Mouse (Mus musculus) hindbrain, embryonic 13.5 days (tissue): Measurements from ENCODE around the gene Fahd1. TPM values are rescaled to one million over a fixed set of nuclear protein-coding genes. Genes with fewer than 3 reads are reported as not detected.

Experiments used
- ATAC-seq: fragments of 200-750 bp; cut with Nextera tagmentation; 2 replicates; pipeline ENCODE4 v1.8.0; 2017; ENCODE audit warnings: moderate TSS enrichment; ENCODE audit not compliant: low FRiP score
- H3K27ac ChIP-seq: fragments of 300-500 bp; sonication (generic); 2 replicates; pipeline ENCODE4 v1.5.1; 2015; ENCODE audit warnings: inconsistent platforms, mild to moderate bottlenecking, moderate library complexity
- H3K27me3 ChIP-seq: fragments of 300-500 bp; sonication (generic); 2 replicates; pipeline ENCODE4 v1.6.1; 2015; ENCODE audit warnings: mild to moderate bottlenecking, inconsistent platforms
- H3K36me3 ChIP-seq: fragments of 300-500 bp; sonication (generic); 2 replicates; pipeline ENCODE4 v1.6.1; 2015; ENCODE audit warnings: mild to moderate bottlenecking, inconsistent platforms
- H3K4me1 ChIP-seq: fragments of 300-500 bp; sonication (generic); replicated peaks from 2 replicates; pipeline ENCODE4 v1.6.1; 2015; ENCODE audit warnings: inconsistent platforms
- H3K4me2 ChIP-seq: fragments of 300-500 bp; sonication (generic); 2 replicates; pipeline ENCODE4 v1.6.1; 2015; ENCODE audit warnings: inconsistent platforms, mild to moderate bottlenecking, moderate library complexity
- H3K4me3 ChIP-seq: fragments of 300-500 bp; sonication (generic); 2 replicates; pipeline ENCODE4 v1.5.1; 2015; ENCODE audit warnings: mild to moderate bottlenecking, inconsistent platforms
- H3K9ac ChIP-seq: fragments of 300-500 bp; sonication (generic); 2 replicates; pipeline ENCODE4 v1.6.1; 2015; ENCODE audit warnings: mild to moderate bottlenecking, inconsistent platforms
- H3K9me3 ChIP-seq: fragments of 300-500 bp; sonication (generic); 2 replicates; pipeline ENCODE4 v1.6.1; 2016; ENCODE audit warnings: inconsistent platforms
- WGBS: fragments of 180-500 bp; shearing (Covaris S2); methylation state at CpG from one replicate; pipeline ENCODE4 v1.1.7; 2015; 5-methylcytosine and 5-hydroxymethylcytosine counted together
- polyA plus RNA-seq: library from polyadenylated mRNA; unstranded; fragments of >200 nt; fragmentation: Nextera tagmentation; extraction: Ambion mirVana; gene quantifications from 2 replicates; pipeline ENCODE4 v1.2.1, GENCODE M21; 2015

The Fahd1 gene
- polyA plus RNA-seq, 1 experiment from 2014 or later, result 18.6 TPM

DNA sequence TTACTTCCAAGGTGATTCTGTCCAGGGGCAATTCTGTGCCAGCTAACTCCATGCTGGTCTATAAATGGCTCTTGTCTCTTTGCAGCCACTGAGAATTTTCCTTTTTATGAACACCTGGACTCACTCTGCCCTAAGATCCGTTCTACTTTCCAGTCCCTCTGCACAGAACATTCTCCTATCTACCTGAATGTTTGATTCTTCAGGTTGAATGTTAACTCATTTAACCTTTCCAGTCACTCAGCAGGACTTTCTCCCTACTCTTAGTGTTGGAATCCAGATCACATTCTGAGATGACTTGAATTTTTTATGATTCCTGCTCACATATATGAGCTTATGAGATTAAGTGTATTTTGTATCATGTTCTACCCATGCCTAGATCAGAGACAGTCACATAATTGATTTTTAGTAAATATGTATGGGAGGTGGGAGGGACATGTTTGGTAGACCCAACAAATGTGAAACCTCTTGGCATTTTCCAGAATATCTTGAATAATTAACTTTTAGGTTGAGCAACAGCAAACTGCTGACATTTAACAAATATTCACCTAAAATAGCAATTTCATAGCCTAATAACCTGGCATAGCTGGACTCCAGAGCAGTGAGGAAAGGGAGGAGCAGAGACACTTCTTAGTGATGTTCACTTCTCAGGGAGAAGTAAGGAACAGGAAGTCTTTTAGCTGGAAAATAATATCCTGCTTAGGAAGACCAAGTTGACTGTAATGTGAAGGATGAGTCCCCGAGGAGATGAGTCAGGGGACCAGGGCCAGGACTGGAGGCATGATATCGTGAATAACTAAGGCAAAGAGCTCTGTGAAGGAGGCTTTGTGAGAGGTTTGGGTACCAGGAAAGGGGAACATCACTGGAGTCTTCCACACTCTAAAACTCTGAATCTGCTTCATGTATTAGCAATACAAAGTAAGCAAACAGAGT lies 28.5 kb downstream of the Fahd1 start:
- no peaks in the 10 kb centered on the region for H3K36me3 ChIP-seq
- H3K4me3 ChIP-seq, result no peak overlapping the region
- no peak overlapping the region for H3K9ac ChIP-seq
- WGBS, result 51% methylated on average over 3 of the region's 3 CpGs
- H3K9me3 ChIP-seq, result no peaks in the 10 kb centered on the region
- no peak for ATAC-seq
- no peaks in the 10 kb centered on the region for H3K4me1 ChIP-seq
- H3K27me3 ChIP-seq, result peaks cover 22% of the 10 kb centered on the region; the same call in 1 of the 2 replicates
- no peak overlapping the region for H3K27ac ChIP-seq
- no peak overlapping the region for H3K4me2 ChIP-seq

DNA sequence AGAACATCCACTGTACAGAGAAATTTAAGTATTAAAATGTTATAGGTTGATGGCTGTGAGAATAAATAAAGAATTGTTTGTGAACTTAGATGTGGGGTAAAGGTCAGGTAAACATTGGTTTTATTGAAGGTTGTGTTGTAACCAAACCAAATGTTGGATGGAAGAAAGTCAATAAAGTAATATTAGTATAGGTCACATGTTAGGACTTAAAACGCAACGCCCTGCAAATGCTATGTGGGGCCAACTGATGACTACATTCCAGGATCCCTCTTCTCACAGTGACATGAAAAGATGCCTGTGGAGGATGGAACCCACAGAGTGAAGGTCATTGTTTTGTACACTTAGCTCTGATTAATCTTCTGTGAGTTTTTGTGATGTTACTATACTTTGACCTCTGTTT lies 30.7 kb downstream of the Fahd1 start:
- 64% methylated on average over 2 of the region's 2 CpGs for WGBS

DNA sequence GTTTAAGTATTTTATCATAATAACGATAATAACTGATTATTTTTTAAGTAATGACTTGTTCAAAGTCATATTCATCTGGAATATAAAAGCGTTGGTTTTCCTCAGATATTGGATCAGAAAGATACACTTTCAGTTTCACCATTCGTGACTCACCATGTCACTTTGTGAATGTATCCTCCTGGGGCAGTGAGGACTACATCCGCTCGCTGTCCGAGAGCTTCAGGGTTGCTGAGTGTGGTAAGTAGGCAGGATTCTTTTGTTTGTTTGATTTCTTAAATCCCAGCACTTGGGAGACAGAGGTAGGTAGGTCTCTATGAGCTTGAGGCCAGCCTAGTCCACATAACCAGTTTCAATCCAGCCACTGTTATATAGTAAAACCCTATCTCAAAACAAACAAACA lies 32.0 kb downstream of the Fahd1 start:
- H3K4me3 ChIP-seq, result no peak overlapping the region
- no peaks in the 10 kb centered on the region for H3K9me3 ChIP-seq
- no peaks in the 10 kb centered on the region for H3K4me1 ChIP-seq
- ATAC-seq, result no peak
- WGBS, result 62% methylated on average over 6 of the region's 6 CpGs
- H3K9ac ChIP-seq, result no peak overlapping the region
- H3K27ac ChIP-seq, result no peak overlapping the region
- no peaks in the 10 kb centered on the region for H3K36me3 ChIP-seq
- H3K27me3 ChIP-seq, result 0 out of 2 replicates have a peak, but pooled peaks cover 7% of the 10 kb centered on the region
- H3K4me2 ChIP-seq, result no peak overlapping the region

More for the DNA sequence above, 30.7 kb downstream of the Fahd1 start:
- no peak for ATAC-seq
- Histone ChIP-seq H3K9me3 (no peaks in the 10 kb centered on the region), H3K27me3 (peaks cover 10% of the 10 kb centered on the region; the same call in 1 of the 2 replicates), H3K4me1 (no peaks in the 10 kb centered on the region), H3K27ac (no peak overlapping the region), H3K4me3 (no peak overlapping the region), H3K9ac (no peak overlapping the region), H3K36me3 (no peaks in the 10 kb centered on the region), H3K4me2 (no peak overlapping the region)

DNA sequence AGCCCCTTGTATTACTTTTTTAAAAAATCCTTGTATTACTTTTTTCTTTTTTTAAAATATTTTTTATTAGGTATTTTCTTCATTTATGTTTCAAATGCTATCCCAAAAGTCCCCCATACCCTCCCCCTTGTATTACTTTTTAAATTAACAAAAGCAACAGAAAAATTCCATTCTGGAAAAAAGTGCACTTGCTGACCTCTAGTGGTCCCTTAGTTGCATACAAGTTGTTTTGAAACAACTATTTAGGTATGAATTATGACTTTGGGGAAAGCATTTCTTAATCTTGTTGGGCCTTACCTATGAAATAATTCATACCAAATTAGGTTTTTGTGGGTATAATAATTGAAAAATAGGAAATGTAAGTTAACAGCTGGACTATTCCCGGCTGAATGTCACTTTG lies 32.7 kb downstream of the Fahd1 start:
- WGBS, result 53% methylated on average over 1 of the region's 1 CpGs
- Histone ChIP-seq H3K4me3 (no peak overlapping the region), H3K4me1 (no peaks in the 10 kb centered on the region), H3K4me2 (no peak overlapping the region), H3K27ac (no peak overlapping the region), H3K9ac (no peak overlapping the region), H3K36me3 (no peaks in the 10 kb centered on the region), H3K27me3 (0 out of 2 replicates have a peak, but pooled peaks cover 7% of the 10 kb centered on the region), H3K9me3 (no peaks in the 10 kb centered on the region)
- no peak for ATAC-seq

DNA sequence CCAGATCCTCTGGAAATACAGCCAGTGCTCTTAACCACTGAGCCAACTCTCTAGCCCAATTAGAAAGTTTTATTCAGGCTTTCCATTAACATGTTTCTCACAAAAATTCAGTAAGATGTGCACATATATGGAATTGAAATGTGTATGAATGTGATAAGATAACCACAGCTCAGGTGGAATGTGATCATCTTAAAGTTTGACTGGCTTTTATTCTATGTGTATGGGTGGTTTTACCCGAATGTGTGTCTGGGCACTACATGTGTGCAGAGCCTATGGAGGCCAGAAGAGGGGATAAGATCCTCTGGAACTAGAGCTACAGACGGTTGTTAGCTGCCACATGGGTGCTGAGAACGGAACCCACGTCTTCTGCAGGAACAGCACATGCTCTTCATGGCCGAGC lies 34.9 kb downstream of the Fahd1 start:
- Histone ChIP-seq H3K9ac (no peak overlapping the region), H3K27me3 (0 out of 2 replicates have a peak, but pooled peaks cover 8% of the 10 kb centered on the region), H3K9me3 (no peaks in the 10 kb centered on the region), H3K27ac (no peak overlapping the region), H3K36me3 (no peaks in the 10 kb centered on the region), H3K4me2 (no peak overlapping the region), H3K4me3 (no peak overlapping the region), H3K4me1 (no peaks in the 10 kb centered on the region)
- no peak for ATAC-seq
- WGBS, result 85% methylated on average over 5 of the region's 5 CpGs

DNA sequence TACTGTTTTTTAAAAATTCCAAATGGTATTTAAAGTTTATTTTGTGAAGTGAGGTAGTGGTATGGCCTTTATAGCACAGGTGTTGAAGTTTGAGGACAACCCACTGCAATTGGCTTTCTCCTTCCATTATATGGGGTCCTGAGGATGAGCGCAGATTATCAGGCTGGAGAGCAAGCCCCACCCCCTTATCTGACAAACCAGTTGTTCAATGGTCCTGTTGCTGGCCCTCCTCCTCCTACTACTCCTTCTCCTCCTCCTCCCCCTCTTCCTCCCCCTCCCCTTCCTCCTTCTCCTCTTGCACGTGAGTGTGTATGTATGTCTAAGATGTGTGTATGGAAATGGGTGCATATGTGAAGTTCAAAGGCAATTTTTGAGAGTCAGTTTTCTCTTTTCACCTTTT lies 37.9 kb downstream of the Fahd1 start:
- no peaks in the 10 kb centered on the region for H3K36me3 ChIP-seq
- ATAC-seq, result no peak
- H3K4me3 ChIP-seq, result no peak overlapping the region
- no peak overlapping the region for H3K27ac ChIP-seq
- no peaks in the 10 kb centered on the region for H3K9me3 ChIP-seq
- 45% methylated on average over 2 of the region's 2 CpGs for WGBS
- H3K9ac ChIP-seq, result no peak overlapping the region
- no peak overlapping the region for H3K4me2 ChIP-seq
- peaks cover 20% of the 10 kb centered on the region for H3K27me3 ChIP-seq
- H3K4me1 ChIP-seq, result no peaks in the 10 kb centered on the region

DNA sequence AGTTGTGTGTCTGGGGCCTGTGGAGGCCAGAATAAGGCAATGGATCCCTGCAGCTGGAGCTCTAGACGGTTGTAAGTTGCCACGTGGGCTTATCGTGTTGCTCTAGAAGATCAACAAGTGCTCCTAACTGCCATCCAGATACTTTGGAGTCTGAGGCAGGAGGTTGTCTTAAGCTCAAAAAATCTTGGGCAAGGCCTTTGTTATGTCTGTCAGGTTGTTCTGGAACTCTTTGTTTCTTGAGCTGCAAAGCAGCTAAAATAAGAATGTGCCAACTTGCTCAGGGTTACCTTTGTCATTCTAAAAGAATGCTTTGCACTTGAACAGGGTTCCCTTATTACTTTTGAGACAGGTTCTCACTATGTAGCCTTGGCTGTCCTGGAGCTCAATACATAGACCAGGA lies 39.0 kb downstream of the Fahd1 start:
- WGBS, result 83% methylated on average over 3 of the region's 3 CpGs
- no peaks in the 10 kb centered on the region for H3K36me3 ChIP-seq
- H3K9ac ChIP-seq, result no peak overlapping the region
- H3K27me3 ChIP-seq, result peaks cover 28% of the 10 kb centered on the region
- H3K4me2 ChIP-seq, result no peak overlapping the region
- H3K4me3 ChIP-seq, result no peak overlapping the region
- no peaks in the 10 kb centered on the region for H3K9me3 ChIP-seq
- no peak overlapping the region for H3K27ac ChIP-seq
- ATAC-seq, result no peak
- no peaks in the 10 kb centered on the region for H3K4me1 ChIP-seq

DNA sequence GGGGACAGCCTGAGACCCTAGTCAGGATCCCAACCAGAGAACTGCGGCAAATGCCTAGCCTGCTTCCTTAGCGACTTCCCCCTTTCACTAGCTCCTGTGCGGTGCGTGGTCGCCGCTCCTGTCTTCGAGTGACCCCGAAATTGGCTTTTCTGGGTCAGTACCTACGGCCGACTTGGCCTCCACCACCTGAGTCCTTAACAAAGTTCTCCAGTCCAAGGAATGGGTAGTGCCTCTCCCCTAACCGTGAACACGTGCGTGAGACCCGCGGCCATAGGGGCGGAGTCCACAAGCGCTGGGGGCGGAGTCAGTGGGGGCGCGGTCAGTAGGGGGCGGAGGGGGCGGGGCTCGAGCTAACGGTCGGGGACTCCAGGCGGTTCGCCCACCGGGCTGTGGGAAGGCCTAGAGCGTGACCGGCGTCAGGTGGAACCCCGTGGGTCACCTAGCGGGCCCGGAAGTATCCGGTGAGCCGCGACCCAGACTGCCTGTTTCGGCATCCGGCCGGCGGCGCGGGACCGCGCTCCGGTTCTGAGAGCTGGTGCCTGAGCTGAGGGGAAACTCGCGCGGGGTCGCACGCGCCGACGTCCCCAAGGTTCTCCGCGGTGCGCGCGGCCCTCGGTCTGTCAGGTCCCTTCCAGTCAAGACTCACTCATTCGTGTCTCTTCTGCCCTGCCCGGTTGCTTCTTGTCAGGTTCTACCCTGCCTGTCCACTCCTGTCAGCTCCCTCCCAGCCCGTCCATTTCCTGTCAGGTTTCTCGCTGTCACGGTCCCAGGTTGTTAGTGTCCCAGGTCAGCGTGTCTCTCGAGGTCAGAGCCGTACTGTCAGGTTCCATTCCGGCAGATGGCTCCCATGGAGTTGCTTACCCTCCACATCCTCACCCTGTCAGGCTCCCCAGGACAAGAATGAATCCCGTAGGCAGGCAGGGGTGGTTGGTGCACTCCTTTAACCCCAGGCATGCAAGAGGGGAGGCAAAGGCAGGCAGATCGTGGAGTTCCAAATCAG lies 45.9 kb downstream of the Fahd1 start, which contains the start of gene Meiob:
Meiob (plus strand) TSS at position 338 of the 1,000 bp plus-strand sequence.
- Histone ChIP-seq H3K27ac (no peak within 1 kb of the TSS), H3K27me3 (peaks cover 61% of the 10 kb centered on the region), H3K9me3 (no peaks in the 10 kb centered on the region), H3K4me1 (peaks cover 11% of the 10 kb centered on the region), H3K9ac (peak within 1 kb of the TSS; percentile 71), H3K4me2 (peak within 1 kb of the TSS; percentile 80), H3K4me3 (peak within 1 kb of the TSS; percentile 60), H3K36me3 (no peaks in the 10 kb centered on the region)
- peak; percentile 77 for ATAC-seq
- under 1% methylated on average over 70 of the region's 71 CpGs for WGBS

DNA sequence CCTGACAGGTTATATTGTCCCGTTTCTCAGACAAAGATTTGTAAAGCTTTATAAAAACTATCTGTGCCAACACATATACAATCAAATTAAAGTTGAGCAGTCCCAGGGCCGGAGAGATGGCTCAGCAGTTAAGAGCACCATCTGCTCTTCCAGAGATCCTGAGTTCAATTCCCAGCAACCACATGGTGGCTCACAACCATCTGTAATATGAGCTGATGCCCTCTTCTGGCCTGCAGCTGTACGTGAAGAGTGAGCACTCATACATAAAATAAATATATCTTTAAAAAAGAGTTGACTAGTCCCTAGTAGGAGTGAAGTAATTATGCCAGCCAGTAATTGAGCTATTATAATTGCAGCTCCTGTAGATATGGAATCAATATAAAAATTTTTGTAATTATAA lies 49.6 kb downstream of the Fahd1 start:
- H3K4me3 ChIP-seq, result no peak overlapping the region
- no peak overlapping the region for H3K9ac ChIP-seq
- no peak overlapping the region for H3K4me2 ChIP-seq
- WGBS, result 51% methylated on average over 3 of the region's 3 CpGs
- H3K27ac ChIP-seq, result no peak overlapping the region
- H3K27me3 ChIP-seq, result peaks cover 34% of the 10 kb centered on the region
- no peak for ATAC-seq
- peaks cover 11% of the 10 kb centered on the region for H3K4me1 ChIP-seq
- H3K36me3 ChIP-seq, result no peaks in the 10 kb centered on the region
- H3K9me3 ChIP-seq, result no peaks in the 10 kb centered on the region

DNA sequence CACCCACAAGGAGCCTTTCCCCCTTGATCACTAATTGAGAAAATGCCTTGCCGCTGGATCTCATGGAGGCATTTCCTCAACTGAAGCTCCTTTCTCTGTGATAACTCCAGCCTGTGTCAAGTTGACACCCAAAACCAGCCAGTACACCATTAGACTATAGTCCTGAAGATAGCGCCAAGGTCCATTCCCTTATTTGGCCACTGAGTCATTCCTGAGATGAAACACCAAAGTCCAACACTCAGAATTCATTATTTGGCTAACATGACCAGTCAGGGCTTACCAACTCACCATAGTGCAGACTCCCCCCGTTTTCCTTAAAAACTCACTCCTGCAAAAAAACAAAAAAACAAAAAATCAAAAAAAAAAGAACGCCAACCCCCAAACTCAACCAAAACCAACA lies 50.7 kb downstream of the Fahd1 start:
- no peak overlapping the region for H3K4me3 ChIP-seq
- H3K36me3 ChIP-seq, result no peaks in the 10 kb centered on the region
- WGBS, result 93% methylated on average over 4 of the region's 4 CpGs
- ATAC-seq, result no peak
- no peak overlapping the region for H3K9ac ChIP-seq
- H3K27me3 ChIP-seq, result peaks cover 24% of the 10 kb centered on the region
- H3K9me3 ChIP-seq, result no peaks in the 10 kb centered on the region
- H3K4me1 ChIP-seq, result peaks cover 8% of the 10 kb centered on the region
- H3K4me2 ChIP-seq, result no peak overlapping the region
- no peak overlapping the region for H3K27ac ChIP-seq
